Mouse (Mus musculus) cerebellum, adult 2 months (tissue): ENCODE measurements around the gene Mapk7.

Source experiments
- CTCF ChIP-seq: fragments of 200-500 bp; IDR thresholded peaks from 2 replicates; pipeline ENCODE4 v1.5.1; 2011; ENCODE audit warnings: low read depth, mild to moderate bottlenecking, control low read depth, low read length, moderate library complexity, borderline replicate concordance; ENCODE audit not compliant: insufficient read depth
- POLR2A ChIP-seq: fragments of 200-500 bp; IDR thresholded peaks from 2 replicates; pipeline ENCODE4 v1.6.1; 2011; ENCODE audit warnings: low read length, control low read depth, borderline replicate concordance; ENCODE audit not compliant: insufficient read depth

- TF ChIP-seq POLR2A (no peak), CTCF (no peak)
Measured at GRCm38 (mm10) chr11:61498736-61499504, 4.7 kb upstream of the Mapk7 start.
